Mouse (Mus musculus) lung, adult 2 months (tissue): ENCODE results near the gene Krt15.

Experiments used
- CTCF ChIP-seq: fragments of 200-500 bp; IDR thresholded peaks from 2 replicates; pipeline ENCODE4 v1.5.1; 2011; ENCODE audit warnings: mild to moderate bottlenecking, low read length, control low read depth; ENCODE audit not compliant: insufficient read depth
- POLR2A ChIP-seq: fragments of 200-500 bp; IDR thresholded peaks from 2 replicates; pipeline ENCODE4 v1.6.1; 2011; ENCODE audit warnings: low read depth, mild to moderate bottlenecking, control low read depth, low read length, borderline replicate concordance; ENCODE audit errors: extremely low read depth

- TF ChIP-seq POLR2A (no peak), CTCF (no peak)
Observed at GRCm38 (mm10) chr11:100155497-100156255, 19.9 kb upstream of the Krt15 start.
